Mouse (Mus musculus): Measurements from ENCODE around the gene Vps11.

DNA sequence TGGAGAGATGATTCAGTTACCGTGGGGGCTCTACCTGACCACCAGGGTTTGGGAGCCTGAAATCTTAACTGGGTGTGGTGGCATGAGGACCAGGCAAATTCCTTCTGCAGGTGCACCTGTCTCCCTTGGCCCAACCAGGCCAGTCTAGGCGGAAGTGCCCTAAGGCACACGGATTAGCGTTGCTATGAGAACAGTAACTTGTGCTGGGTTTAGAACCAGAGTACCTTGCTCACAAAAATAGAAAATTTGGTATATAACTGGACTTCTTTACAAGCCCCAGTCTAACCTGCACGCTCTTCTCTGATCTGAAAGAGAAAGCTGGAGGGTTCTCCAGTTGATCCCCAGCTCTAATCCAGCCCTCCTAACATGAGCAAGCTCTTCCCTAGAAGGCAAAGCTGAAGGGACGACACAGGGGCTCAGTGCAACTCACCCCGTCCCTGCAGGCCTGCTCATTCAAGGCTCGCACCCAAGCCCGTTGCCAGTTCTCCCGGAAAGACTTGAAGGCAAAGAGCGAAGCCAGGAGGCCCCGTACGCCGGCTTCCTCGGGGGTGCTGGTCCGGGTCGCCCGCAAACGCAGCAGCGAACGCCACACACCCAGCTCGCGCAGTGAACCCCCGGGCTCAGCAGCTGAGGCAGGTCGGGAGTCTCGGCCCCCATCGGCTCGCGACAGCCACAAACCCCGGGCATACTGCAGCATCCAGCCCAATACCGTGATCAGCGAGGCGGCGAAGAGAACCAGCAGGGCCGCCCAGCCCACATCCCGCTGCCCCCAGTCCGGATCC, 42.2 kb downstream of the Vps11 start:
- TF ChIP-seq CTCF (conservative IDR thresholded peaks at IDR 0.05; ENCODE audit: insufficient read depth, insufficient read length, low read depth, low read length) (no peak), POLR2A (IDR thresholded peaks at IDR 0.05; ENCODE audit: low read depth, low read length) (no peak)

Measured in kidney, adult 2 months (tissue).